Mouse (Mus musculus) urinary bladder, postnatal 10 days (tissue): Measurements from ENCODE around the gene Hmces.
A peak's percentile ranks its signal among the peaks of the same experiment; 100 is the strongest.

ENCODE experiments used
- DNase-seq: peaks from one replicate; pipeline ENCODE4 v3.0.0; 2022; ENCODE audit warnings: low spot score

Hmces gene

DNA sequence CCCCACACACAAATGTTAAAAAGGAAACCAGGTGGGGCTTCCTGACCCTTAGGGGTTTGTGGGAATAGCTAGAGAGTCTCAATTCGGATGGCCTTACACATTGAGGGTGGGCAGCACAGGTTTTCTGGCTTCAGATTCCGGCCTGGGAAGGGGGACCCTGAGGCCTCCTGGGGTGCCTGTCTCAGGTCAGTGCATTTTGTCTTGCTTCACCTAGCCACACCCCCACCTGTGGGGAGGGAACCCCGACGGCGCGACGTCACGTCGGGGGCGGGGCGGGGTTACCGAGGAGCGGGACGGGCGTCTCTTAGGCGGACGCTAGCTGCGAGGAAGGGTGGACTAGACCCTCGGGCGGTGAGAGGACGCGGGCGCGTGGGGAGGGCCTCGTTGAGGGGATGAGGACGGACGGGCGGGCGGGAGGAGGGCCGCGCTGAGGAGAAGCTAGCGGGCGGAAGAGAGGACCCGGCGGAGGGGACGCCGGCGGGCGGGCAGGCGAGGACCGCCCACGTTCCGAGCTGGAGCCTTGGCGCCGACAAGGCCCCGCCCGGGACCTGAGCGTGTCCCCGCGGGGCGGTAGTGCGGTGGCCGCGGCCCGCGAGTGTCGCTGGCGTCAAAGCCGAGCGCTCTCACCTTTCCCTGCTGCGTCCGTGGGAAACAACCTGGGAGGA lies at the start of gene Hmces:
Gene Hmces (plus strand): TSS at position 275 of the 665 bp plus-strand sequence.
- DNase-seq: no peak

DNA sequence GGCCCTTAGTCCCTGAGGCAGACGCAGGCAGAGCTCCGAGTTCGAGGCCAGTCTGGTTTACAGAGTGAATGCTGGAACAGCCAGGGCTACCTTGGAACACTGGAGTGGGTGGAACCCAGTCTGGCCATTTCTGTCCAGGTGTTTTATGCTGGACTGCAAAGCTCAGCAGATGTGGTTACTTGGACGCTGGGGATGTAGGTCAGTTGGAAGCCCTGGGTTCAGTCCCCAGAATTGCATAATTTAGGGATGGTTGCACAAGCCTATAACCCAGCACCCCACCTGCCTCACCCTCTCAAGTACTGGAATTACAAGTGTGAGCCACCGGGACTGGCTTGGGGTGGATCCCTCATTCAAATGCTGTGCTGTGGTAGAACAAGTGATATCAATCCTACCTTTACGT lies 47.5 kb upstream of the Hmces start:
- DNase-seq: no peak

DNA sequence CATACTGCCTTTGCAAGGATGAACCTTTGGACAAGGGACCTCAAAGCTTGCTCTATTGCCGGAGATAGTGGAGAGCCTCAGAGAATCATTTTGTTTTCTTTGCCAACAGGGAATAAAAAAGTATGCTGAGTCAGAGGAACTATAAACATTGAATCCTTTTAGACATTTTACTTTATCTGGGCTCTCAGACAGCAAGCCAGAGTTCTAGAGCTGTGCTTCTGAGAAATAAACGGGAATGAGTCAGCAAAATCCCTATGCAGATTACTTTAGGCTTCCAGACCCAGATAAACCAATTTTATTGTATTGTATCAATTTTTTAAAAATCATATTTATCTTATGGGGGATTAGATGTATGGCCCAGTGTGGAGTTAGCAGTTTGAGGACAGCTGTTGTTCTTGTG lies 46.5 kb upstream of the Hmces start:
- DNase-seq: no peak

DNA sequence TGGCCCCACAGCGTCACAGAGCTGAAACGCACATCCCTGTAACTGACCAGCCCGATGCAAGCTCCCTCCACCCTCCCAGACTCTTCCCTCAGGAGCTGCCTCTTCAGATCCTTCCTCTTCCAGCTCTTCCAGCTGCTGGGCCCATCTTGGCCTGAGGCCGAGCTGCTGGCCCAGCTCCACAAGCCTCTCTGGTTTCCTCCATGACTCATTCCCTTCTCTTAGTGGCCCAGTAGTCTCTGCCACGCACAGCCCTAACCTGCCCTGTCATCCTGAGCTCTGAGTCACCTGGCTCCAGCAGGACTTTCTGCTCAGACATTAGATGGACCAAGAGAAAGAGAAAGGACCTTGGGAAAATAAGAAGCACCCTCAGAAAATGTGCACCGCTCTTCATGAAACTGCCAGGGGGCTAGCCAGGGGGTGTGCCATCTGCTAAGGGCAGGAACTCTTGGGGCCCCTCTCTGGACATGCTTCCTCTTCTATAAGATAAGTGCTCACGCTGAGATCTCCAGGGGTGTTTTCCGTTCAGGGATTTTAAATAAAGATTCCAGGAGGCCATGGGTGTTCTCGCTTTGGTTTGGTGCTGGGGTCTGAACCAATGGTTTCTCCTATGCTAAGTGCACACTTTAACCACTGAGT lies 44.7 kb upstream of the Hmces start:
- DNase-seq: peak; percentile 41

DNA sequence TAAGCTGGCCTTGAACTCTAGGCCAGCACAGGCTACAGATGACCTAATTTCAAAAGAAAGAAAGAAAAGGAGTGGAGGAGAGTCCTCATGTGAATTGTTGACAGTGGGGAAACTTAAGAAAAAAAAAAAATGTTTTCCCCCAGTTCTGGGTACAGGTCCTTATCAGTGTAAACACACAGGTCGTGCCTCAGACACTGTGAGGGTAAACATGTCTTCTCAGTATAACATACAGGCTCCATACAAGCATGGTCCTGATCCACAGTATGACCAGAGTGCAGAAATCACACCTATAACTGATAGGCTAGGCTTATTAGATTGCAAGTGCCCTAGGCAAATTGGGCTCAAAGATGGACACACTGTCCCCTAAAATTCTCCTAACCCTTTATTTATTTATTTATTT lies 43.3 kb upstream of the Hmces start:
- DNase-seq: no peak

DNA sequence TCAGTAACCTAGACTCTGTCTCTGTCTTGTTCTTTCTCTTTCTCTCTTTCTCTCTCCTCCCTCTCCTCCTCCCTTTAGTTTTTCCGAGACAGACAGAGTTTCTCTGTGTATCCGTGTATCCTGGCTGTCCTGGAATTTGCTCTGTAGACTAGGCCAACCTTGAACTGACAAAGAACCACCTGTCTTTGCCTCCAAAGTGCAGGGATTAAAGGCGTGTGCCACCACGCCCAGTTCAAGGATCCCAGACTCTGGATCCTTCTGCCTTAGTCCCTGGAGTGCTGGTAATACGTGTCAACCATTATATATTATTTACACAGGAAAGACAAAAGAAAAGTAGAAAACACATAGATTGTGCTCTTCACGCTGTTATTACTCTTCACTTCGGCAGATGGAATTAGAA lies 42.5 kb upstream of the Hmces start:
- no peak for DNase-seq

DNA sequence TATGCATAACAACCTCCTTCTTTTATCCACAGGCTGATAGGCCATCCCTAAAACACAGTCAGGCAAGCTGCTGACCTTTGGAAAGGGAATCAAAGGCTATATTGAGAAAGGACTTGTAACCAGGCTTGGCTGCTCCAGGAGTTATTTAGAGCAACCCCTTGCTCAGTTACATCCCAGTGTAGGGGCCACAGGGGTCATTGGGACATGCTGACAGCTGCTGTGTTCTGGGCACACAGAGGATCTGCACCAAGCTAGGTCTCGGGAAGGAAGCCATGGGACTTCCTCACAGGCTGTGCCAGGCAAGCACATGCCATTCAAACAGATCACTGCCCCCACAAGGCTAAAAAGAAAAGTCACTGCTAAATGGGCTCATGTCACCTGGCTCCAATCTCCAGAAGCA lies 40.6 kb upstream of the Hmces start:
- DNase-seq: no peak

DNA sequence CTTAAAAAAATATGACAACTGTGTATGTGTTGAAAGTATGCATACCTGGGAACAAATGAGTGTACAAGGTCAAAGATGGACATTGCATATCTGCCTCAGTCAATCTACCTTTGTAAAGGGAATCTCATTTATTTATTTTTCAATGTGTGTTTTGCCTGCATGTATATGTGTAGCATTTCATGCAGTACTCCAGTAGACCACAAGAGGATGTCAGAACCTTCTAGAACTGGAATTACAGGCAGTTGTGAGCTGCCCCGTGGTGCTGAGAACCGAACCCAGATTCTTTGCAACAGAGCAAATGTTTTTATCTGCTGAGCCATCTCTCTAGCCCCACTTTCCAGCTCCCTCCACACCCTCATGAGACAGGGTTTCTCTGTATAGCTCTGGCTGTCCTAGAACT lies 39.8 kb upstream of the Hmces start:
- DNase-seq: no peak

DNA sequence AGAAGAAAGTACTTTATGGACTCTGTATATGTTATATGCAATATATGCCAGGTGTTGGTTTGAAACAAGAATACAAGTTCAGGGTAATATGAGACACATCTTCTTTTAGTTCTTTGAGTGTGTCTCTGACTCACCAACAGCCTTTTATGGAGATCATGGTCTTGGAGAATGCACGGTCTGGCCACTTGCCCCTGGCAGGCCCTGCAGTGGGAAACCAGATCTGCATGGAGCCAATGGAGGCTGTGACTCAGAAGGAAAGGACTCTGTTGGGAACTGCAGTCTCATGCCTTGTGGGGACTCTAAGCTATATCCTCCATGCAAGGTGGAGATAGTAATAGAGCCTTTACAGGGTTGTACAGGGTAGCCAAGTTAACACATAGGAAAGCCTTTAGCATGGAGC lies 38.7 kb upstream of the Hmces start:
- DNase-seq: no peak

DNA sequence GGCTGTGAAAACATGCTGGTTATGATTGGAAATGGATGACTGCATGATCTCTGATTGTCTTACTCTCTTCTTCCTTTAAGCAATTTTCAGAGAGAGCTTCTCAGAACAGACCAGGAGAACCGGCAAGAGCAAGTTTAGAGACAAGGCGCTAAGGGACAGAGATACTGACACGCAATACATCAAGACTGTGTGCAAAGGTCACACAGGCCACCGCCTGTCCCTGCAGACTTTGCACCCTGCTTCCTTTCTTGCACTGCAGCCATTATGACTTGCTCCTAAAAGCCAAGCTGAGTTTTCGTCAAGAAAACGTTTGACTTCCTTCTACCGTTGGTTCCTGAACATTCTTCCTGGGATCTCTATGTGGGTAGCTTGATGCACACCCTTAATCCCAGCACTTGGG lies 38.2 kb upstream of the Hmces start:
- no peak for DNase-seq

DNA sequence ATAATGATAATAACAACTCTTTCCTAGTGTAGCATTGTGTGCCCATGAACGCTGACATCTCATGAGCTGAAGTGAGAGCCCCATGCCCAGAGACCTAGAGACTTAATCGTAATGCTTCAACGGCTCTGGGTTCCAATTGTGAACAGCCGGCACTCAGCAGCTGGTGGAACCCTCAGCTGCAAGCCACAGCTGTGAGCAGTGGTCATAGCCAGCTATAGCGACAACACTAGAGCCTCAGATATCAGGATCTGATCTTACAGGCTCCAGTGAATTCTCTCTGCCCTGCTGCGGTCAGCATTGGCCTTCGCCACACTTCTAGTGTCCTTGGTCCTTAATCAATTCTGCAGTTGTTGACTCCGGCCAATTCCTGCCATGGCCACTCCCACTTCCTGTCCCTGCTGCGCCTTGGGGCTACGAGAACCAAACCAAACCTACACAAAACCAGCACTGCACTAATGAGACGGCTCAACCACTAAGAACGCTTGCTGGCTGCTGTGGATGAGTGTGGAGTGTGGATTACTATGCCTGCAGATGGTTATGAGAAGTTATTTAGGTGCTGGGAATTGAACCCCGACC lies 37.6 kb upstream of the Hmces start:
- no peak for DNase-seq

DNA sequence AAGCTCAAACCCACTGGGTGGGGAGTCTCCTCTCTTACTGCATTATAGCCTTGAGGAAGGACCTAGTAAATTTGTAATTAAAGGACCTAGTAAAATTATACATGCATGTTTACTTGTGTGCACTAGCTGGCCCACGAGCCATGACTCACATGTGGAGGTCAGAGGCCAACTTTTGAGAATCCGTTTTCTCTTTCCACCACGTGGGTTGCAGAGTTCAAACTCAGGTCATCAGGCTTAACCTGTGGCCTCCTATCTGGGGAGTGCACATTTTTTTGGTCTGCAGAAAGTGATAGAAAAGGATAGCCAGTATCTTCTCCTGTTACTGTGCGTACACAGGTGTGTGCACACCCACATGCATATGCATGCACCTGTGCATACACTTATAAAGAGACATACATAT lies 34.7 kb upstream of the Hmces start:
- no peak for DNase-seq

DNA sequence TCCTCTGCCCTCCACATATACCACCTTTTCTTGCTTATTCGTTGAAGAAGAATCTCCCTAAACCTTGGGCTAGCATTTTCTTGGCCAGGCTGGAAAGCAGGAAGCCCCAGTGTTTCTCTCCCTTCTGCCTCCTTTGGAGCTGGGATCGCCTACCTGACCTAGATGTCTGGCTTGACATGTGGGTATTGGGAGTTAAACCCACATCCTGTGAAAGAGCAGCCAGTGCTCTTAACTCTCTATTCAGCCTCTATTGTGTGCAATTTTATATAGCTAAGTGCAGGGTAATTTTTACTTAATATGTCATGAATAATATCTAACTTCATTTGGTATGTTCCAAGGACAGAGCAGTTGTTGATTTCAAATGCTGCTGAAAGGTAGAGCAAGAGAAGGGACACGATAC lies 34.1 kb upstream of the Hmces start:
- no peak for DNase-seq

DNA sequence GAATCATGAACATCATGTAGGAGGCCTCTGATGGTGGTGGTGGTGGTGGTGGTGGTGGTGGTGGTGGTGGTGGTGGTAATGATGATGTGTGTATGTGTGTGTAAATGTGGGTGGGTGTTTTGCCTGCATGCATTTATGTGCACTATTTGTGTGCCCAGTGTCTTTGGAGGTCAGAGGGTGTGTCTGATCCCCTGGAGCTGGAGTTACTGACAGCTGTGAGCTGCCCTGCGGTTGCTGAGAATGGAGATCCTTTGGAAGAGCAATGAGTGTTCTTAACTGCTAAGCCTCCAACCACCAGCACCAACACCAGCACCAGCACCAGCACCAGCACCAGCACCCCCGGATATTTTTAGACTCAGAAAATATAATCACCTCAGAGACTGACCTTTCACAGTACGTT lies 31.5 kb upstream of the Hmces start:
- DNase-seq: no peak

DNA sequence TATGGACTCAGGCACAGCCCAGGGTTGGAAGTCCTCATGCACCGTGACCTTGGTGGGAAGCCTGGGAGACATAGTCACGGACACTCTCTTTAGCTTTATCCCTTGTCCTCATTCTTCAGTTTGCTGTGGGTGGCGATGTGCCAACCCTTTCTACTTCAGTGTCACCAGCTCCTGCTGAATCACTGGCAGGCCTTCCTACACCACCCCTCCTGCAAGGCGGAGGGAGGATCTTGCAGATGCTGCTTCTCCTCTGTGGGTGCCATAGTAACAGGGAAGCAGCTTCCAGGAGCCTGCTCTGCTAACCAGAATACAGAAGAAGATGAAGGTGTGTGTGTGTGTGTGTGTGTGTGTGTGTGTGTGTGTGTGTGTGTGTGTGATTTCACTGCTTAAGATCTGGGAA lies 30.9 kb upstream of the Hmces start:
- DNase-seq: no peak

DNA sequence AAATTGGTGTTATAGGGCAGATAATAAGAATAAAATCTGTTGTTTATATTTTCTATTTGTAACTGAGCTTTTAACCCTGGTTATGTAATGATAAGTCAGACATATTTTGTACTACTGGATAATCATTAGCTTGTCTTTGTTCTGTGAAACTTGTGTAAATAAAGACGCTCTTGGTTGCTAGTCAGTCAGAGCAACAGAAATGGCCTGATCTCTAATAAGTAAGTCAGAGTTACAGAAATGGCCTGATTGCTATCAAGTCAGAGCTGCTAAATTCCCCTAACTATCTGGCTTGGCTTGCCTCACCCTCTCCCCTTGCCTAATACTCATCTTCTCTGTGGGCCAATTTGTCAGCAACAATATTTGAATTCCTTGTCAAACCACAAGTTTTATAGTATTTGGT lies 27.0 kb upstream of the Hmces start:
- no peak for DNase-seq

DNA sequence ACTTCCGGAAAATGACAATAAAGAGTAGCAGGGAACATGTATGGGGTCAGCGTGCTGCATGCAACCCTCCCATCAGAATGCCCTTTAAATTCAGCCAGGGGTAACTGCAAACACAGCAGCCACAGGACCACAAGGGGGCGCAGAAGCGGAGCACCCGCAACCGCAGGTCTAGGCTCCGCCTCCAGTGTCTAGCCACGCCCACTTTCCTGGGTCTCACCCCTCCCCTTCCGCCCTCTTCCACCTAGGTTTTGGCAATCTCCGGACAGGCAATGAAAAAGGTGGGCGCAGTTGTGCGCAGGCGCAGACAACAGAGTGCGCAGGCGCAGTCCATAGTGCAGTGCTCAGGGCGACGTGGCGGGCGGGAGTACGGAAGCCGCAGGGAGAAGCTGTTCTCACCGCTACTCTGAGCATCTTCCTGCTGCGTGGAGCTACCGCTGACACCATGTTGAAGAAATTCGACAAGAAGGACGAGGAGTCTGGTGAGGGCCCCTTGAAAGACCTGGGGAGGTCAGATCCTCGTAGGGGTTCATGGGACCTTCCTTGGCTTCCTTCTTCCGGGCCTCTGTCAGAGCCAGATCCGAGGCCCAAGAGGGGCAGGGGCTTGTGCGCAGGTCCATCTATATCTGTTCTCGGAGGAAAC lies 26.0 kb upstream of the Hmces start, which contains the start of gene Copg1:
Gene Copg1 (plus strand): TSS at position 221 of the 640 bp plus-strand sequence.
- DNase-seq: peak; percentile 99

DNA sequence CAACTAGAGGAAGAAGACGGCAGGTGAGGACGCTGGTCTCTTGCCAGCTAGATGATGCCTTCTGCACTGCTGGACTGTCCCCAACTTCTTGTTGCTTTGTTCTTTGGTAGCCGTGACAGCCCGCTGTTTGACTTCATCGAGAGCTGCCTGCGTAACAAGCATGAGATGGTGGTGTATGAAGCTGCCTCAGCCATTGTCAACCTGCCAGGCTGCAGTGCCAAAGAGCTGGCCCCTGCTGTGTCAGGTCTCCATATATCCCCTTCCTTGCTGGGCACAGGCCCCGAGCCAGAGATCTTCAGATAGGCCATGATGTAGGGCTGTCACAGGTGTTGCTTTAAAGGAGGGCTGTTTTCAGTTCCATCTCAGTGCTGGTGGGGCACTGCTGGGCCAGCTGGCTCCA lies 19.8 kb upstream of the Hmces start:
- no peak for DNase-seq

DNA sequence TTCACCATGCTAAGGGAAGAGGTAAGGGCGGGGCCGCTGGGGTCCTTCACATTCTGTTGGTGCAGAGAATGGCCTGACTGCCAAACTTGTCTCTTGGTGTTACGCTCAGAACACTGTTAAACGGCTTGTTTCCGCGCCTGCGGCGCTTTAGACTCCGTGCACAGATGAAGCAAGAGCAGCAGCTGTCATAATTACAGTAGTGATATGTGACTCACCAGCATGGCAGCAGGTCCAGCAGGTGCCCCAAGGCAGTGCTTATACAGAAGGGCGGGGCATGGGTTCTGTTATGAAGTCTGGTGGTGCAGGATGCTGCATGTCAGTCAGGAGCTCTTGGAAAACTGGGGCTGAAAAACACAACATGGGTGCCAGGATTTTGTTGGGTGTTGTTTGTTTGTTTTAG lies 15.7 kb upstream of the Hmces start:
- DNase-seq: no peak

DNA sequence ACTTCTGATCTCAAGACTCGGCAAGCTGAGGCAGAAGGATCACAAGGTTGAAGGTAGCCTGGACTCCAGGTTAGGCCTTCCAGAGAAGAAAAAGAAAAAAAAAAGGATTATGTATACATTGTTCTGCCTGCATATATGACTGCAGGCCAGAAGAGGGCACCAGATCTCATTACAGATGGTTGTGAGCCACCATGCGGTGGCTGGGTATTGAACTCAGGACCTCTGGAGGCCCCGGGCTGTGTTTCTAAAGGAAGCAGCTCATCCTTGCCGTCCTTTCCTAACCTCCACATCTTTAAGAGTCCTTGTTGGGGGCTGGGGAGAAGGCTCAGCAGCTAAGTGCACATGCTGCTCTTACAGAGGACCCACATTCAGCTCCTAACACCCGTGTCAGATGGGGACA lies 7.1 kb upstream of the Hmces start:
- no peak for DNase-seq

DNA sequence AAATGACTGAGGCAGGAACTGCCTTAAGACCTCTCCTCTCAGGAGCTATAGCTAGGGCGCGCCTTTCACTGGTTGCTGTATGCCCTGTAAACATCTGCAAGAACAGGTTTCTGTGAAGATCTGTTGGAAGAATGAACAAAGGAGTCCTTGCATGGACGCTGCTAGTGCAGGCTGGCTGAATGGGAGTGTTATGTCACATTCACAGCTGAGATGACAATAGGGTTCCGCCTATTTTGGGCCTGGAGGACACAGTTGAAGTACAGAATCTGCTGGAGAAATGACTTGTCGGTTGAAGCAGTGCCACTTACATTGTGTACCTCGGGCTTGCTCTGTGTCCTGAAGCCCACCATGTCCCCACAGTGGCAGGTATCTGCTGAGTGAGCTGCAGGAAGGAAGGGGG lies 4.6 kb upstream of the Hmces start:
- no peak for DNase-seq

DNA sequence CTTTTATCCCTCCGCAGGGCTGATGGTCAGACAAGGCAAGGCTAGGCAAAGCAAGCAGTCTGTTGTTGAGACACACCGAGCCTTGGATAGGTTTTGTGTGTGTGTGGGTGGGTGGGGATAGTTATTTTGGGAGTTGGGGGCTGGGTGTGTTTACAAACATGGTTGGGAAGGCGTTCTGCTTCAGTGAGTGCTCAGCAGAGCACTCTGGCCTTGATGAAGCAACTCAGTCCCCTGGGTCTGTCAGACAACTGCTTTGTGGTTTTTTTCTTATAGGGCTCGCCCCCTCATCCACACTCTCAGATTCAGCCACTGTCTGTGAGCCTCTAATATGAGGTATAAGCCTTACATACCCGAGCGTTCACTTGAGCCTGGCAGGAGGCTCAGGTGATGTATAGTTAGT lies 2.2 kb upstream of the Hmces start:
- DNase-seq: no peak

DNA sequence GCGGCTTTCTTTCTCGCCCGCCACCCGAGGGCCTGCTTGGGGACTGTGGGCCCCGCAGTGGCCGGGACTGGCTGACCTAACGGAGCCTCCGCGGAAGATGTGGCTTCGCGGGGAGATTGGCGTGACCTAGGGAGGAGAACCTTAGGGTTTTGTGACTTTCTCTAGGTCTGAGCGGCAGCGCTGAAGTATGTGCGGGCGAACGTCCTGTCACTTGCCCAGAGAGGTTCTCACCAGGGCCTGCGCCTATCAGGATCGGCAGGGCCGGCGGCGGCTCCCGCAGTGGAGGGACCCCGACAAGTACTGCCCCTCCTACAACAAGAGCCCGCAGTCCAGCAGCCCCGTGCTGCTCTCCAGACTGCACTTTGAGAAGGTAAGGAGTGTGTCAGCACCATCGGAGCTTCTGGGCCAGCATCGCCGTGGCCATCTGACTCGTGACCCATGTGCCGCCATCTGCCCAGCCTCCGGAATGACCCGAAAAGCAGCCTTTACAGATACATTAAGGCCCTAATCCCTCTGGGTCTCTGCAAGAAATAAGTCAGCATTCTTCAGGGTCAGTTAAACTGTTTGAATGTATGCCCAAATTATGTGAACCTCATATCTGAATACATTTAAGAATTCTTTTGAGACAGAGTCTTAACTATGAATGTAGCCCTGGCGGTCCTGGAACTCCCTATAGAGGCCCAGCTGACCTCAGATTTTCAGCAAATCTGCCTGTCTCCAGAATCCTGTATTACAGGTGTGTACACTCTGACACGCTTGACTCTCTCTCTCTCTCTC lies 779 bp downstream of the Hmces start:
- no peak for DNase-seq
